Mouse (Mus musculus): ENCODE measurements around the gene Ipmk. TPM values are rescaled to one million over a fixed set of nuclear protein-coding genes. Genes with fewer than 3 reads are reported as not detected.
A peak's percentile ranks its signal among the peaks of the same experiment; 100 is the strongest.

Gene Ipmk
- polyA plus RNA-seq, 2 experiments, result 5.1 to 7.9 TPM

DNA sequence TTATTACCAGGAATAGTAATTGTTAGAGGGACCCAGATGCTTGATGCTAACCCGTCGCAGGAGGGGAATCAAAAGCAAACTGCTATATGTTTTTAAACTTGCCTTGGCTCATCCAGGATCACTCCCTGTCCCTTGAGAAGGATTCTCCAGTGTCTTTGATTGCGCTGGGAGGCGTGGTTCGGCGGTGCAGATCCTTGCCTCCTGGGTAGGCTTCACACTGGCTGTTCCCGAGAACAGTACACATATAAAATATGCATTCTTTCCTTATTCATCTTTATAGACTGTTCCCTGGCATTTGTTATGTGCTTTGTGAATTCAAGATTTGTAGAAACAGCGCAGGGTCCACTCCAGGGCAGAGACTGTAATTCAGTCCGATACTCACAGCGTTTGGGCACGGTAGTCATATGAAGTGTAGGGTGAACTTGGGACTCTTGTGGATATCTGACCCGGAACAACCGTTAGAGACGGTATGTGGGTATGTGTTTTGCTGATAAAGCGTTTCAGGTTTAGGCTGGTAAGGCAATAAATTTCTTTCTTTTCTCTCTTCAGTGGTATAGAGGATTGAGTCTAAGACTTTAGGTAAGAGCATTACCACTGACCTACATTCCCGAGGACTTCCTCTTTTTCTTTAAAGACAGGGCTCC, 1.2 kb downstream of the Ipmk start:
- Histone ChIP-seq H3K4me2 (ENCODE audit: low read depth) (peak overlapping the region; percentile 94), H3K36me3 (replicated peaks; ENCODE audit: control insufficient read depth, insufficient read depth, low read depth) (no peaks in the 10 kb centered on the region; the same call in 1 of the 2 replicates), H3K9ac (replicated peaks) (peak overlapping the region; percentile 92), H3K4me3 (ENCODE audit: insufficient read depth in 1 of 2, low read depth in 2 of 2, low read length in 2 of 2) (peak overlapping the region; percentile 75 to 86), H3K27me3 (ENCODE audit: control insufficient read depth, insufficient read depth, low read length) (no peaks in the 10 kb centered on the region), H3K9me3 (ENCODE audit: control insufficient read depth, low read length) (no peaks in the 10 kb centered on the region), H3K4me1 (replicated peaks; ENCODE audit: control insufficient read depth in 2 of 2, insufficient read depth in 2 of 2, low read length in 1 of 2) (peaks cover 14 to 23% of the 10 kb centered on the region in 2 experiments), H3K27ac (no peak overlapping the region)
- TF ChIP-seq CTCF (IDR thresholded peaks at IDR 0.05; ENCODE audit: low read depth) (no peak), EP300 (IDR thresholded peaks at IDR 0.05; ENCODE audit: low read depth) (peak; percentile 40)
- ATAC-seq (ENCODE audit: insufficient read depth) (no peak), DNase-seq (ENCODE audit: low read depth in 3 of 3, low spot score in 3 of 3) (peak in 1 of 3 experiments; percentile 19)
- 5% methylated on average over 16 of the region's 16 CpGs for WGBS (ENCODE audit: insufficient replicate concordance)

DNA sequence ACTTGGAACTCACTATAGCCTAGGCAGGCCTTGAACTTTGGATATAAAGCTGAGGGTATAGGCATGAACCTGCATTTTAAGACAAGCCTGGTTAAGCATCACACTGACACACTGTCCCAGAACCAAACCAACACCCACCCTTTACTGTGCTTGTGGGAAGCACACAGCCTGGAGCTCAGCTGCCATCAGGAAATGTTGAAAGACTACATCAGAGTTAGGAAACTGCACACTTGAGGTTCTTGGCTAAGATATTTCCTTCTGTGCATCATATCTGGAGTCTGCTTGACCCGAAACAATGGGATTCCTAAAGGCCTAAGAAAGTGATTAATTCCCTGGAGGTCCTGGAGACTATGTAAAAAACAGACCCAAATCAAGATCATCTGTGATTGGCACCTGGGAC, 1.7 kb downstream of the Ipmk start:
- DNase-seq (ENCODE audit: low read depth in 3 of 3, low spot score in 3 of 3) (no peak), ATAC-seq (ENCODE audit: insufficient read depth) (no peak)
- H3K9ac ChIP-seq (replicated peaks), result no peak overlapping the region; the same call in 1 of the 2 replicates
- H3K4me2 ChIP-seq (ENCODE audit: low read depth), result peak overlapping the region; percentile 94
- H3K27ac ChIP-seq, result no peak overlapping the region
- WGBS (ENCODE audit: insufficient replicate concordance), result 59% methylated on average over 1 of the region's 1 CpGs
- no peaks in the 10 kb centered on the region; the same call in 1 of the 2 replicates for H3K36me3 ChIP-seq (replicated peaks; ENCODE audit: control insufficient read depth, insufficient read depth, low read depth)
- H3K4me3 ChIP-seq (ENCODE audit: insufficient read depth in 1 of 2, low read depth in 2 of 2, low read length in 2 of 2), result peak overlapping the region in 1 of 2 experiments; percentile 86; a peak in 2 of 4 replicates
- H3K4me1 ChIP-seq (replicated peaks; ENCODE audit: control insufficient read depth in 2 of 2, insufficient read depth in 2 of 2, low read length in 1 of 2), result peaks cover 14 to 21% of the 10 kb centered on the region in 2 experiments
- H3K27me3 ChIP-seq (ENCODE audit: control insufficient read depth, insufficient read depth, low read length), result no peaks in the 10 kb centered on the region
- TF ChIP-seq CTCF (IDR thresholded peaks at IDR 0.05; ENCODE audit: low read depth), result no peak
- TF ChIP-seq EP300 (IDR thresholded peaks at IDR 0.05; ENCODE audit: low read depth), result no peak
- H3K9me3 ChIP-seq (ENCODE audit: control insufficient read depth, low read length), result no peaks in the 10 kb centered on the region

DNA sequence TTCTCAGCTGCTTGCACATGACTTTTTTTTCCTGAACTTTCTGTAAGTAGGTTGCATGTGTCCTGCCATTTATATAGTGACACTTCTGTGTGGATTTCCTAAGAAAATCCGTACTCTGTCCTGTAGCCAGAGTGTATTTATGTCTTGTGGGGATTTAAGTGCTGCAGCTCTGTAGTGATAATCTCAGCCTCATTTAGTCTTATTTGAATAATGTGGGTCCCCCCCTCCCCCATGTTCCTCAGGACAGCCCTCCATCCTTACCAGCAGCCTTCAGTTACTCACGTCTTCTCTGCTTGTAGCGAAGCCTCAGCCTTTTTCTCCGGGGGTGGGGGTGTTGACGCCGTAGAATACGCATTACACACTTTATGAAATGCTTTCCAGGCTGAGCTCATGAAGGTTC, 3.7 kb downstream of the Ipmk start:
- Histone ChIP-seq H3K9ac (replicated peaks) (no peak overlapping the region), H3K27ac (no peak overlapping the region), H3K36me3 (replicated peaks; ENCODE audit: control insufficient read depth, insufficient read depth, low read depth) (no peaks in the 10 kb centered on the region; the same call in none of the 2 replicates), H3K9me3 (ENCODE audit: control insufficient read depth, low read length) (no peaks in the 10 kb centered on the region), H3K4me1 (replicated peaks; ENCODE audit: control insufficient read depth in 2 of 2, insufficient read depth in 2 of 2, low read length in 1 of 2) (peaks cover 9 to 15% of the 10 kb centered on the region in 2 experiments), H3K4me2 (ENCODE audit: low read depth) (no peak overlapping the region), H3K4me3 (ENCODE audit: insufficient read depth in 1 of 2, low read depth in 2 of 2, low read length in 2 of 2) (no peak overlapping the region), H3K27me3 (ENCODE audit: control insufficient read depth, insufficient read depth, low read length) (no peaks in the 10 kb centered on the region)
- ATAC-seq (ENCODE audit: insufficient read depth) (no peak), DNase-seq (ENCODE audit: low read depth in 3 of 3, low spot score in 3 of 3) (no peak)
- WGBS (ENCODE audit: insufficient replicate concordance), result 89% methylated on average over 7 of the region's 7 CpGs
- TF ChIP-seq CTCF (IDR thresholded peaks at IDR 0.05; ENCODE audit: low read depth) (no peak), EP300 (IDR thresholded peaks at IDR 0.05; ENCODE audit: low read depth) (no peak)

DNA sequence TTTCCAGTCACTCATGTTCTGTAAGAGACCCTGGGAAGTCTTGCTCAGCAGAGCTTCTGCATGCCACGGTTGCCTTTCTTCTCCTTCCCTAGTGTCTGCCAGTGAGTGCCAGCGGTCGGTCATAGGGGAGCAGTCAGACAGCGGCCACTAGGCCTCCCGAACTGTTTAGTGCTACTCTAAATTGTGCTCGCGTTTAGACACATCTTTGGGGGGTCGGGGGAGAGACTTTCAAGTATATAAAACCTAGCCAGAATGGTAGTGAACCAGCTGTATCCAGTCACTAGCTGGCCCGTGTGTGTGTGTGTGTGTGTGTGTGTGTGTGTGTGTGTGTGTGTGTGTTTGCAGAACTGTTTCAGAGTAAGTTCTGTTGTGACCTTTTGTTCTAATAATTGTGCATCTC, 6.3 kb downstream of the Ipmk start:
- no peak for TF ChIP-seq CTCF (IDR thresholded peaks at IDR 0.05; ENCODE audit: low read depth)
- no peak for TF ChIP-seq EP300 (IDR thresholded peaks at IDR 0.05; ENCODE audit: low read depth)
- H3K27ac ChIP-seq, result no peak overlapping the region

DNA sequence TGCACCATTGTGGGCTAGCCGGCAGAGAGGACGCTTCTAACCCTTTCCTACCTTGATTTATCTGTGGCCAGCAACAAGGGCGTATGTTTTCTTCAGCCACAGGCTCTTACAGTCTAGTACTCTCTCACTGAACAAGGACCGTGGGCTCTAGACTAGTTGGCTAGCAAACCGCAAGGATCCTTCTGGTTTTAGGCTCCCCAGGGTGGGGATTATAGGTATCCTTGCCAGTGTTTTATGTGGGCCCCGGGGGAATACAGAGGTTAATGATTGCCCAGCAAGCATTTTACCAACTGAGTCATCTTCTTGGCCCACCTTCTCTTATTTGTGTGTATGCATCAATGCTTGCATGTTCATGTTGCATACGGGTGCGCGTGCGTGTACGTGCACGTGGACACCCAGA, 7.4 kb downstream of the Ipmk start:
- Histone ChIP-seq H3K4me1 (replicated peaks; ENCODE audit: control insufficient read depth in 2 of 2, insufficient read depth in 2 of 2, low read length in 1 of 2) (0 out of 4 replicates have a peak, but pooled peaks cover 0 to 2% of the 10 kb centered on the region in 2 experiments), H3K36me3 (replicated peaks; ENCODE audit: control insufficient read depth, insufficient read depth, low read depth) (no peaks in the 10 kb centered on the region; the same call in none of the 2 replicates), H3K9ac (replicated peaks) (no peak overlapping the region), H3K4me2 (ENCODE audit: low read depth) (no peak overlapping the region), H3K9me3 (ENCODE audit: control insufficient read depth, low read length) (no peaks in the 10 kb centered on the region), H3K4me3 (ENCODE audit: insufficient read depth in 1 of 2, low read depth in 2 of 2, low read length in 2 of 2) (no peak overlapping the region), H3K27me3 (ENCODE audit: control insufficient read depth, insufficient read depth, low read length) (no peaks in the 10 kb centered on the region), H3K27ac (no peak overlapping the region)
- ATAC-seq (ENCODE audit: insufficient read depth), result no peak
- TF ChIP-seq CTCF (IDR thresholded peaks at IDR 0.05; ENCODE audit: low read depth) (no peak), EP300 (IDR thresholded peaks at IDR 0.05; ENCODE audit: low read depth) (no peak)
- 77% methylated on average over 12 of the region's 12 CpGs for WGBS (ENCODE audit: insufficient replicate concordance)
- DNase-seq (ENCODE audit: low read depth in 3 of 3, low spot score in 3 of 3), result no peak

More for the DNA sequence above, 6.3 kb downstream of the Ipmk start:
- H3K9ac ChIP-seq (replicated peaks), result no peak overlapping the region
- DNase-seq (ENCODE audit: low read depth in 3 of 3, low spot score in 3 of 3) (no peak), ATAC-seq (ENCODE audit: insufficient read depth) (no peak)
- H3K27me3 ChIP-seq (ENCODE audit: control insufficient read depth, insufficient read depth, low read length), result no peaks in the 10 kb centered on the region
- peaks cover 4 to 7% of the 10 kb centered on the region in 2 experiments for H3K4me1 ChIP-seq (replicated peaks; ENCODE audit: control insufficient read depth in 2 of 2, insufficient read depth in 2 of 2, low read length in 1 of 2)
- no peaks in the 10 kb centered on the region for H3K9me3 ChIP-seq (ENCODE audit: control insufficient read depth, low read length)
- H3K4me3 ChIP-seq (ENCODE audit: insufficient read depth in 1 of 2, low read depth in 2 of 2, low read length in 2 of 2), result no peak overlapping the region
- H3K4me2 ChIP-seq (ENCODE audit: low read depth), result no peak overlapping the region
- H3K36me3 ChIP-seq (replicated peaks; ENCODE audit: control insufficient read depth, insufficient read depth, low read depth), result no peaks in the 10 kb centered on the region; the same call in none of the 2 replicates
- WGBS (ENCODE audit: insufficient replicate concordance), result 84% methylated on average over 9 of the region's 9 CpGs

Measured in liver, embryonic 14.5 days (tissue).